Mouse (Mus musculus) cerebellum, adult 11 months (tissue): ENCODE measurements around the gene Vmn2r77.
"Not testable (repeated sequence)": the region's sequence is repeated elsewhere in the genome, so short reads cannot be mapped to it uniquely, and the experiment has no call there.

Source experiments
- DNase-seq: peaks from one replicate; pipeline ENCODE4 v3.0.0; 2022

Vmn2r77 gene

GRCm38 (mm10) chr7:86794727-86795126, at the start of gene Vmn2r77:
Gene Vmn2r77, plus strand, starts transcription at chr7:86795027.
- no peak for DNase-seq

GRCm38 (mm10) chr7:86760751-86761150, 34.1 kb upstream of the Vmn2r77 start:
- no peak for DNase-seq

- no peak for DNase-seq
Observed at GRCm38 (mm10) chr7:86764628-86765027, 30.2 kb upstream of the Vmn2r77 start.

GRCm38 (mm10) chr7:86771621-86772020, 23.2 kb upstream of the Vmn2r77 start:
- DNase-seq, result no peak

GRCm38 (mm10) chr7:86775617-86776325, 19.1 kb upstream of the Vmn2r77 start, which contains the start of gene Folh1:
Gene Folh1, minus strand, starts transcription at chr7:86775943.
- DNase-seq, result peak; percentile 2

- DNase-seq, result not testable (repeated sequence)
Observed at GRCm38 (mm10) chr7:86815241-86815640, 20.4 kb downstream of the Vmn2r77 start.

GRCm38 (mm10) chr7:86815716-86816115, 20.9 kb downstream of the Vmn2r77 start:
- DNase-seq, result not testable (repeated sequence)

- no peak for DNase-seq
Observed at GRCm38 (mm10) chr7:86816466-86816865, 21.6 kb downstream of the Vmn2r77 start.
